Mouse (Mus musculus): ENCODE measurements at regions not wholly inside any gene's neighbourhood (a gene's known extent, or its start where the extent isn't known, plus 50 kb on each side); places are given as distances from the start of the nearest gene placed in this dataset.

DNA sequence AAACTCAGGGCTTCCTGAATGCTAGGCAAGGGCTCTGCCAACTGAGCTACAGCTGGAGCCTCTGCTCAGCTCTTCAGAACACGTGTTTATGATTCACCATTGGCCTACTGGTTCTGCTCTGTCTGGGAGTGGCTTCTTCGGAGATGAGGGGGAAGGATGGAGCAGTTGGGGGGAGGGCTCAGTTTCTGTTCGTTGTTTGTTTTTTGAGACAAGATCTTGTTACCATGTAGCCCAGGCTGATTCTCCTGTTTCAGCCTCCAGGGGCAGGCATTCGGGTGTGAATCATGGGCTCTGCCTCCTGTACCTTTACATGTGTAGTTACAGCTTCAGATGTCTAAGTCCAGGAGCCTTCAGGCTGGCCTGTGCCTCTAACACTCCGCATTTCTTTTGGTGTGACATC, 285.3 kb upstream of the Gadl1 start:
- peak in 1 of 2 experiments; percentile 19 for DNase-seq

DNA sequence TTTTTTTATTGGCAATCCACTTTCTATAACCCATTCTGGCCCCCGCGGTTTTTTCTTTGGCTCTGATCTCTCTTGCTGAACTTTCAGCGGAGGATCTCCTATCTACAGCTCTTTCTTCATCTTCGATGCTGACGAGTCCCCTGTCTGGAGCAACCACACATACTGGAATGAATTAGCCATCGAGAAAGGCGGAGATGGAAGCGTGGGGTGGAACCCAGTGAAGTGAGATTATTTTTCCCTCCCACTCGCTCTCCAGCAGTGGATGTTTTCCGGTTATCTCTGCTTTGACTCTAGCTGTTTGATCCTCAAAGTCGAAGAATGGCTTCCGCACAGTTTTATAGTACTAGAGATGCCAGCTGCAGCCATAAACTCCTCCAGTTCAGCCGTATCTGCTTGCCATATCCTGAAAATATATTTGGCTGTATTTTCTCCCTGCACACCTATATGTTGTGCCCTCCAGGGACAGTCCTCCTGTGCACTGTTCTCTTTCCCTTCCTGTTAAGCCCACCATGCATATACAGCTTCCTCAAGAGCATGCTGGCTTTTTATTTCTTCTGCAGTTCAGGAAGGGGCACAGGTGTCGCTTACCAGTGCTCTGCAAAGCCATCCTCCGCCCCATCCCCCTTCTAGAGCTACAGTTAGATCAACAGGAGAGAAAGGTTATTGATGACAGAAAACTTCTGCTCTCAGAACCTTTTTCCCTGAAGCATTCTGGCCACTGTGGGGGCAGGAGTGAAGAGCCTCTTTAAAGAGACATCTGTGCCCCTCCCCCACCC, 284.3 kb upstream of the Gadl1 start:
- DNase-seq = no peak

DNA sequence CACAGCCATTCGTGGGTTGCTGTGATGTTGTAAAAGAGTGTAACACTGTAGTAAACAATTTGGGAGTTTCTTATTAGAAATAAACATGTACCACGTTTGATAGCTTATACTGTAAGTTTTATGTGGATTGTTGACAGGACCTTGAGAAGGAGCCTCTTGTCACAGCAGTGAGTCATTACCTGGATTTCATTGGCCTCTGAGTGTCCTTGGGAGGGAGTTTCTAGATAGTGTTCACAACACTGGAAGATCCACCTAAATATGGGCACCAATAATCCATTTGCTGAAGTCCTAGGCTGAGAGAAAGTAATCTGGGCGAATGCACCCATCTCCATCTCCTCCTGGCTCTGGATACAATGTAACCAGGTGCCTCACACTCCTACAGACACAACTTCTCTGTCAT, 281.7 kb upstream of the Gadl1 start:
- DNase-seq = no peak

DNA sequence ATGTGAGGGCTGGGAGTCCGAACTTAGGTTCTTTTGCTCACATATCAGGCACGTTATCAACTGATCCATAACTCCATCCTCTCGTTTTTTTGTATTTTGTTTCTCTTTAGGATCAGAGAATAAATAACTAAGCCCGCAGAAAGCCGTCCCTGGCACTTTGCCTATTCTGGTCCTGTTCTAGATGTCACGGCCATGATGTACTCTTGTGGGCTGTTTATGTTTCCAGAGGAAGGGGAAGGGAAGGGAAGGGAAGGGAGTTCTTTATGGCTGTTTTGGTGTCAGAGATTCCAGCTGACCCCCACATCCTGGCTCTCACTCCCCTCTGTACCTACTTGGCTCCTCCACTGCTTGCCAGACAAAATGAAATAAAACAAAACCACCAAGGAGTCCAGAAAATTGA, 272.1 kb upstream of the Gadl1 start:
- no peak for DNase-seq

DNA sequence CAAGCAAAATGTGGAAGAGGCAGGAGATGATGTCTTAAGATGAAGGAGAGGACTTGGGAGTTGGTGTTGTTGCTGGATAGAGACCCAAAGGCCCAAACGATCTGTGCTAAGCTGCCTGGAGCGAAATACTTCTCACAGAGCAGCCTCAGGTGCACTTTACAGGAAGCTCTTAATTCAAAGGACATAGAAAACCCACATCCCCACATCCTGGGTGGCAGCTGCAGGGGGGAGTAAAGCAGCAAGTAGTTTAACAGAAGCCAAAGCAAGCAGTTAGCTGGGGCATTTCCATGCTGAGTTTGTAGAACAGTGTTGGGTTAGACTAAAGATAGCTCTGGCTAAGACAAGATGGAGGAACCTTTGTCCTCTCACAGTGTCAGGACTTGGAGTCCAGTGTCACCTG, 268.5 kb upstream of the Gadl1 start:
- DNase-seq = no peak

DNA sequence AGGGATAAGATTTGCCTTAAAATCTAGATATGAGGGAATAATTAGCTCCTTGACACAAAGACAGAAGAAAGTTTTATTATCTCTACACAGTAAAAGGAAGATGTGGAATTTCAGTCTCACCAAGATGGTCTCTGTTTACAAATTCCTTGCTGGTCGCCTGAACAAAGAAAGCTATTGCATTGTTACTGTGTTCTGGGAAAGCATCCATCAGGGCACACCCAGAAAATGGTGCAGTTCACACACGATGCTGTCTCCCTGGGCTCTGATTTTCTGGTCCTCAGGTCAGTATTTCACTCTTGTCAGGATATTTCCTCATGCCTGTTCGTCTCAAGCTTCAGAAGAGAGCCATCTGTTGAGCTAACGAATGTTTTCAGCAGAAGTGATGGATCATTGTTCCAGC, 267.2 kb upstream of the Gadl1 start:
- no peak for DNase-seq

DNA sequence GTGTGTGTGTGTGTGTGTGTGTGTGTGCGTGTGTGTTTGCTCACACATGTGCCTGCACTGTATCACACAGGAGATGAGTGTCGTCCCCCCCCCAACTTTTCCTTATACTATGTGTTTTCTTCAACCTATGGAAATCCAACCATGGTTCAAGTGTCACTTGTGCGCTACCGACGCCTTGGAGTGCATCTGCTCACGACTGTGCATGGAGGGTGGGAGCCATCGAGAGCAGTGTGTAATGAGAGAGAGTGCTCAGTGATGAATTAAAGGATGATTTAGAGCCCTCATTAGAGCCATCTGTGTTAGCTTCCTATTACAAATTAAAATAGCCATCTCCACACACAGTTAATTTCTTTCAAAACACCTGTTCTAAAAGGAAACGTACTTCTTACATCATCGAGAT, 264.3 kb upstream of the Gadl1 start:
- DNase-seq = no peak

DNA sequence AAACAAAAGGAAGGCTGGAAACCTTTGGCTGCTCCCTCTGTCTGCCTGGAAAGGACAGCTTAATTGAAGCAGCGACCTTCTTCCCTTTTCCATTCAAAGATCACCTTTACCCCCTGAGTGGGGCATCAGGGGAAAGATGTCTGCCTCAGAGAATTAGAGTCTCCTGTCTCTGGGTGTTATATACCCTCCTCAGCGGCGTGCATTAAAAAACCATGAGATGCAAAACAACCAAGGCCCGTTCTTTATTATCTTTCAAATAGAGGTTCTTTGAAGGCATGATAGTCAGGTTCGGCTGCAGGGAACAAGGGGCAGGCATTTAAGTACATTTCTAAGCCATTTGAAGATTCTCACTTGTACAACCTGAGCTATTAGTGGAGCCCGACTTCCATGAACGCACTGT, 263.0 kb upstream of the Gadl1 start:
- no peak for DNase-seq

DNA sequence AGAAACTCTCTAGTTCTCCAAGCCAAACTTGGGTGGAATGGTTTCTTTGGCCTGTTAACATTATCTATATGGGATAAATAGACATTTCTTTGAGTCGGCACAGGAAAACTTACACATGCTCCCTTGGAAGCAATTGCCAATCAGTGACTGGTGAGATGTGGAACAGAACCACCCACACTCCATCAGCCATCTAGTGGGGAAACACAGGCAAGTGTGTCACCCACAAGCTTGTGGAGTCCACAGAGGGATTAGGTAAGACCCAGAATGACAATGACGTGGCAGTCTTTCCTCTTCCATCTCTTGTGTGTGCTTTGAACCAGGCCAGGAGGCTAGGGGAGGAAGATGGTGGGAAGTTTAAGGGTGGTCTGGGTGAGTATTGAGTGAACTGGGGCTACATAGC, 257.5 kb upstream of the Gadl1 start:
- no peak for DNase-seq

DNA sequence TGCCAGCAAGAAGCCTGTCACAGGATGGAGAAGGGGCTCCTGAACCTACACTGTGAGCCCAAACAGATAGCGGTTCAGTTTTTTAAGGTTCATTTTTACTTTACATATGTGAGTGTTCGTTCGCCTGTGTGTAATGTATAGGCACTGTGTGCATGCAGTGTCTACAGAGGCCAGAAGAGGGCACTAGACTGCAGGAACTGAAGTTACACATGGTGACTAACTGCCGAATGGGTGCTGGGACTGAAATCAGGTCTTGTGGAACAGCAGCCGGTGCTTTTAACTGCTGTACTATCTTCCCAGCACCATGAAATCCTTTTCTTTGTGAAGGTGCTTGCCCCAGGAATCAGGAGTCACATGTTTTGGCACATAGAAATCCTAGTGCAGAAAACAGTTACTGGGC, 256.1 kb upstream of the Gadl1 start:
- DNase-seq = no peak

DNA sequence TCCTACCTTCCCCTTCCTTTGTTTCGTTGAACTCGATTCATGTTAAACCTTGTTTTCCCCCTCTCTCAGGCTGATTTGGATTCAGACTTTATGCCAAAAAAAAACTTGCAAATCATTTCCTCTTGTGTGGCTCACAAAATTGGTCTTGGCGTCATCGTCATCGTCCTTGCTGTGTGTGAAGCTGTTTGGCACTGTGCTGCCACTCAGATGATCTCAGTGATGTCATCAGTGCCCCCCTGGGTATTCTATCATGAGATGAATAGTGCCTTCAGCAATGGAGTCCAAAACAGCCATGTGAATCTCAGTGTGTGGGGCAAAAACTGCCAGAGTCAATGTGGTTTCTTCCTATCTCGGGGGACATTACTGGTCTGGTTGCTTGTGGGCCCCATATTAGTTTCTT, 254.3 kb upstream of the Gadl1 start:
- no peak for DNase-seq

DNA sequence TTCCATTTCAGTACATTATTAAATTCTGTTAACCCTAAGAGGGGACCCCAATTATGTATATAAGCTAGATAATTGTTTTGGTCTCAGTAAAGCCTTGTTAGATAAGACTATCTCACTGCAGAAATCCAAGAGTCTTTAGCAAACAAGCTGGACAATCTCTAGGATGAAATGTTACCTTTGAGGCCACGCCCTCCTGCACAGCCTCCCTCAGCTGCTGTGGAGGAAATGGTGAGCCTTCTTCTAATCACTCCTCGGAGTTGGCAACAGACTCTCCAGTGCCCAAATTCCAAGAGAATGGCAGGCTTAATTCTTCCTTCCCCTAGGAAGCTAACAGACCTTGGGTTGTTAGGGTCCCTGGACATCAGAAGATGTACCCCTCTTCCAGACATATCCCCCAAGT, 252.7 kb upstream of the Gadl1 start:
- no peak for DNase-seq

DNA sequence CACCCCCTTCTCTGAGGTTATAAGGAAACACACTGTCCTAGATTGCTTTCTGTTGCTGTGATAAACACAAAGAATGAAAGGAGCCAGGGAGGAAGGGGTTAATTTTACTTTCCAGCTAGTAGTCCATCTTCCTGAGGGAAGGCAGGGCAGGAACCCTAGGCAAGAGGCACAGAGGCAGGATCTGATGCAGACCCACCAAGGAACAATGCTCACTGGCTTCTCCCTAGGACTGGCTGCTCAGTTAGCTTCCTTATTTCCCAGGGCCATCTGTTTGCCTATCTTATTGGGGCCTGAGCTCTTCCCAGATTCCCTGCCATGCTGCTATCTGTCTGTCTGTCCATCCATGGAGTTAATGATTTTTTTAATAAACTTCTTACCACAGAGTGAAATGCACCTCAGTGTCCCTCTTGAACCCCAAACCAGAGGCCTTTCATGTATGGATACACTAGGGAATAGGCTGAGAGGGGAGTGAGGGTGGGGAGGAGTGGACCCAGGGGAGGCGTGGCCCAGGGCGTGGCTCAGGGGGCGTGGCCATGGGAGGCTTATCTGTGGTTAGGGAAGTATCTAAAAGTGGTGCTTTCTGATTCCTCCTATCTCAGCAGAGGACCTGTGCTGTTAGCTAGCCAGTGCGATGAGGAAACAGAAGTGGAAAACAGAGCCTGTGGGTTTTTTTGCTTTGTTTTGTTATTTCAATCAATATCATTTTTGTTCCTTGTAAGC, 252.1 kb upstream of the Gadl1 start:
- DNase-seq = peak; percentile 10 to 11

DNA sequence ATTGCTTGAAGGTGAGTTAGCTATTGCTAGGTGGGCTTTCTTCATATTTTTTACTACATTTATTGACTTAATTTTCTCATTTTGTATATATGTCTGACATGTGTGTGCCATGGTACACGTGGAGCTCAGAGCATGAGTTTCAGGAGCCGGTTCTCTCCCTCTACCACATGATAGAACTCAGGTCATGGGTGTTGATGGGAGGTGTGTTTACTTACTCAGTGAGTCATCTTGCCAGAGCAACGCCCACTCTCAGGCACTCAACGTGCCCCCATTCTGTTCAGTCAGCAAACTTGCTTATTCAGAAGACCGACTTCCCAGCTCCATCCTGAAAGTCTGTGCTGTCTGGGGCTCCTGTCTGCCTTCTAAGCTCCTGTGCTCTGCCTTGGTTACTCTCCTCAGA, 250.8 kb upstream of the Gadl1 start:
- DNase-seq = no peak

DNA sequence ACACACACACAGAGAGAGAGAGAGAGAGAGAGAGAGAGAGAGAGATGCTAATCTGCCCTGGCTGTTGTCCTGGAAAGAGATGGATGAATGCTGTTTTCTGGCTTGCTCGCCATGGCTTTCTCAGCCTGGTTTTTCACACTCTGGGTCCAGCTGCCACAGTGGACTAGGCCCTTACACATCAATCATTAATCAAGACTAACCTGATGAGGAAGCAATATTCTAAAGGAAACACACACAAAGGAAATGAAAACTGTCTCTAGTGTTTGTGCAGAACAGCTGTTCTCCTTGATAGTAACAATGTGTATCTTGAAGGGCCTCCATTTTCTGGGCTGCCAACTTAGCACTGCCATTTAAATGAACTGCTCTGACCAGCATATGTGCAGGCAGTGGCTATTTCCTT, 248.9 kb upstream of the Gadl1 start:
- no peak for DNase-seq

DNA sequence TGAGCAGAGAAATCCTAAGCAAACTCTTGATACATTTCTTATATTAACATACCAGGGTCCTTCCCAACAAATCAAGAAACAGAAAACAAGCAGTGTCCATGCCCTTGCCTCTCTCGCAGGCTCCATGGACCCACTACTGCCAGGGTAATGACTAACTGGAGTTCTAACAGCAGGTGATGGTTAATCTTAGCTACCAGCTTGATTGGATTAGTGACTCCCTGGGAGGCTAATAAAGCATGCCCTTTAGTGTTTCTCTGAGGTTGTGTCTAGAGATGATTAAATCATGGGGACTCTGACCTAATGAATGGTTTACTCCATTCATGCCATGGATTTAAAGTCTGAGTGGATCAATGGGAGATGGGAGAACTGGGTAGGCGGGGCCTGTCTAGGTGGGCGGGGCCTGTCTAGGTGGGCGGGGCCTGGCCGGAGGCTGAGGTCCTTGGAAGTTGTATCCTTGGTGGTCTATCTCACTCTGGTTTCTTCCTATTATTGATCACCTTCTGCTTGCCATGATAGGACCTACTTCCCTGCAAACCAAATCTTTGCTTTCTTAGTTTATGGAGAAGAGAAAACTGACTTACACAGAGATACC, 247.3 kb upstream of the Gadl1 start:
- DNase-seq = no peak

DNA sequence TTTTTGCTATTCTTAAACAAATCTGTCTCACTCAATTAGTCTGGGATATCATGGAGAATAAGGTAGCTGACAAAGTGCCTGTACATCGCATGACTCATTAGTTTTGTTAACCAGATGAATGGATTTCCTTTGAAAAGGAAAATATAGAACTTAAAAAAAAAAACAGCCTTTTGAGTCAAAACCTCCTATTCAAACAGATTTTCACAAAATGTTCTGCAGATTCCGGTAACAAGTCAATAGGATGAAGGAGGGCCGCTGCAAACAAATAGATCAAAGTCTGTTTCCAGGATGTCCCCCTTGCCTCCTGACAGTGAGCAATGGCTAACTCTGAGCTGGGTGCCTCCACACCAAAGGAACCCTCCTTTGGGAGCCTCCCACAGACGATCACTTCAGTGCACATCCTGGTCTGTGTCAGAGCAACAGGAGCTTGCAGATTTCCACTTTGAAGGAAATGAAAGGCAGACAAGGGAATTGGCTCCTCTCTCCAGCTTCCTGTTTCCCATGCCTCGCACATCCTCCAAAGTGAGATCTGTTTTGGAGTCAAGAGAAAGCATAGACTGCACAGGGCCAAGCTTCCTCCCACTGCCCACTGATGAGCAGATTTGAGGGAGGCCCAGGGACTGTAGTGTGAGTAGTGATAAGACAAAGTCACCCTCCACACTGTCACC, 243.8 kb upstream of the Gadl1 start:
- no peak for DNase-seq

DNA sequence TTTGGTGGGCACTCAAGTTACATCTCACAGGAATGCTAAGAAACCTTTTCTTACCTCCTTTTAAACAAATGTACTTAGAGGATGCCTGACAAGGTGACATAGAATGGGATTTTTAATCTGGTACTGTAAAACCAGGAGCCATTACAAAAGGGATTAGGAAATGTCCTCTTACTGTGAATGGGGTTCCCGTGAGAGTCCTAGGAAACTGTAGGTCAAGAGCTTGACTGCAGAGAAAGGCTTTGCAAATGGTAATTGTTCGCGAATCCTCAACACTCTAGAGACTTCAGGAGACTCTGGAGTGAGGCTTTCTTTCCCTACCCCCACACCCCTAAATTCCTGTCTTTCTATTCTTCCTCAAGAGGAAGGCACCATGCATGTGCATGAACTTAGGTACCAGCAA, 242.7 kb upstream of the Gadl1 start:
- no peak for DNase-seq

DNA sequence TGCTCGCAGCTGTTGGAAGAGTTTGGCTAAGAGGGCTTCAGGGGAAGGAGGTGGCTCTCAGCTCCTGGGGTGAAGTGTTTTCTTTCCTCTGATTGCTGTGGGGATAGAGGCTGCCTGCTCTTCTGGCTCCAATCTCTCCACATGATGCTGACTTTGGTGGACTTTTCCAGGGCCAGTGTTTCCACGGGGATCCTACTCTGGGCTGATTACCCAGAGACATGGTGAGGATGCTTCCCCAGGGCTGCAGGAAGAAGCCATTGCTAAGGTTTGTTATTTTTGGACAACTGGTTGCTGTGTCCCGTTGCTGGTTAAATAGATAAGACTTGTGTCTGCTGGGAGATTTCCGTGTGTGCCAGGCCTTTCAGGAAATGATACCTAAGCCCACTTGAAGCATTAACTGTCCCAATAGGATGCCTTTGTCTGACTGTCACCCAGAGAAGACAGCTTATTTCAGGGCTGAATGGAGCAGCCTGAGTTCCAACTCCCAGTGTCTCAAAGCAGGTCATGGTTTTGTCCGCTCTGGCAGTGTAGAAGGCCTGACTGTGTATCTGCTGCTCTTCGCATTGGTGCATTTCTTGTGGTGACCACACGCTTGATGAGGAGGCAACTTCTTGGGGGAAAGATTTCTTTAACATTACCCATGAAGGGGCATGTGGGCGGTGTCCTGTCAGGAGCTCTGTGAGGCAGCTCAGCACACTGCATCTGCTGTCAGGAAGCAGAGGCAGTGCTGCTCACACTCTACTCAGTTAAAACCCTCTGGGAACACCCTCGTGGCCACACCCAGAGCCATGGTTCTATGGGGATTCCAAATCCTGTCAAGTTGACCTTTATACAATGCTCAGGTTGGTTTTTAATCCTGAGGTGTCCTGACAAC, 228.3 kb upstream of the Gadl1 start:
- no peak for DNase-seq

DNA sequence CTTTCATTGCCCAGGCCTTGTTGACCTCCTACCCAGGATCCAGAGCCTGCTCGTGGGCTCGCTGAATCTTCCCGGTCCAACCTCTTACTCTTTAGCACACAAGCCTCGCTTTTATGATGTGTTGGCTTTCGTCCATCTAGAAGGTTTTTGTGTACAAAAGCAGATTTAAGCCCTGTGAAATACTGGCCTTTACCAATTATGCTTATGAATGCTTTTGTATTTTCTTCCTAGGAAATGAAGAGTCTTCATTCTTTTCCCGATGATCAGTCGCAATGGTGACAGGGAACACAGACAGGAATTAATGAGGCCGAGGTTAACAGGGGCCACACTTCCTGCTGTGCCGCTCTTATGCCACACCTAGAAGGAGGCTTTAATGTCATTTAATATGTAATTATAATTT, 227.4 kb upstream of the Gadl1 start:
- no peak for DNase-seq

DNA sequence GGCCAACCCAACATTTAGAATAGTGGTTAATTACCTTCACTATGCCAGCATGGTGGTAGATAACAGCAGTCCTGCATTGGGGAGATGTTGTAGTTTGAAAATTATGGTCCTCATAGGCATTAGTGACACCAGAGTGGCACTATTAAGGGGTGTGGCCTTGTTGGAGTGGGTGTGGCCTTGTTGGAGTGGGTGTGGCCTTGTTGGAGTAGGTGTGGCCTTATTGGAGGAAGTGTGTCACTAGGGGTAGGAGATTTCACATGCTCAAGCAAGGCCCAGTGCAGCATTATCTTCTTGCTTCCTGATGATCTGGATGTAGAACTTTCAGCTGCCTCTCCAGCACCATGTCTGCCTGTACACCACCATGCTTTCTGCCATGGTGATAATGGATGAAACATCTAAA, 225.3 kb upstream of the Gadl1 start:
- DNase-seq = no peak

DNA sequence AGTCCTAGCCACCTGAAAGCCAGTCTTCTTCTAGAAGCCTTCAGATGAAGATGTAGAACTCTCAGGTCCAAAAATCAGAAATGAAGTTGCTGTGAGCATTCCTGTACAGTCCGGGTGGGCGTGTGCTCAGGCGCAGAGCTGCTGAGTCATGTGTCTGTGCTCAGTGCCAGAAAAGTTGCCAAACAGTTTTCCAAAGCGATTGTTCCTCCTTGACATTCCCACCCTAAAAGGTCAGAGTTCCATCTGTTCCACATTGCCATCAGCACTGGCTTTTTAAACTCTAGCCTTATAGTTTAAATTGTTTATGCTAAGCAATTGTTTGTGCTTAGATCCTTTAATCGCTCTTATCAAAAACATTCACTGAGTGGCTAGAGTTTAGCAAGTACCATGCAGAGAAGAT, 222.7 kb upstream of the Gadl1 start:
- DNase-seq = no peak

DNA sequence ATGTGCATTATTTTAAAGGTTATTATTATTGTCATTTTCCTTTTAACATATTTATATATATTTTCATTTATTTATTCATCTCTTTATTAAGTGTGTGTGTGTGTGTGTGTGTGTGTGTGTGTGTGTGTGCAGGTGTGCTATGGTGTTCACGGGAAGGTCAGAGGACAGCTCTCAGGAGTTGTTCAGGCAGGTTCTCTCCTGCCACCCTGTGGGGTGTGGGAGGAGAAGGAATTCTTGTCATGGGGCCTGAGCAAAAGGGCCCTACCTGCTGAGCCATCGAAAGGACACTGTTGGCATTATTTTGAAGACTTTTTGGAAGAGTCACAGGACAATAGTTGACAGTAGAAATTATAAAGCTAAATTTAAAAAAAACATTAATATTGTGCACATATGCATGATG, 216.4 kb upstream of the Gadl1 start:
- no peak for DNase-seq

All from spleen, adult 18-20 months (tissue).